Mouse (Mus musculus): ENCODE measurements around the gene Avpi1. TPM values are rescaled to one million over a fixed set of nuclear protein-coding genes. Genes with fewer than 3 reads are reported as not detected.
"Not testable (repeated sequence)": the region's sequence is repeated elsewhere in the genome, so short reads cannot be mapped to it uniquely, and the experiment has no call there.

Avpi1 gene
- total RNA-seq, 2 experiments from 2014 or later: 19.7 to 21.7 TPM

- DNase-seq (ENCODE audit: extremely low spot score in 1 of 2, low spot score in 1 of 2): no peak
Measured at GRCm38 (mm10) chr19:42118596-42118995, 10.3 kb downstream of the Avpi1 start.

- no peak for DNase-seq (ENCODE audit: extremely low spot score in 1 of 2, low spot score in 1 of 2)
Measured at GRCm38 (mm10) chr19:42118142-42118541, 10.7 kb downstream of the Avpi1 start.

DNA sequence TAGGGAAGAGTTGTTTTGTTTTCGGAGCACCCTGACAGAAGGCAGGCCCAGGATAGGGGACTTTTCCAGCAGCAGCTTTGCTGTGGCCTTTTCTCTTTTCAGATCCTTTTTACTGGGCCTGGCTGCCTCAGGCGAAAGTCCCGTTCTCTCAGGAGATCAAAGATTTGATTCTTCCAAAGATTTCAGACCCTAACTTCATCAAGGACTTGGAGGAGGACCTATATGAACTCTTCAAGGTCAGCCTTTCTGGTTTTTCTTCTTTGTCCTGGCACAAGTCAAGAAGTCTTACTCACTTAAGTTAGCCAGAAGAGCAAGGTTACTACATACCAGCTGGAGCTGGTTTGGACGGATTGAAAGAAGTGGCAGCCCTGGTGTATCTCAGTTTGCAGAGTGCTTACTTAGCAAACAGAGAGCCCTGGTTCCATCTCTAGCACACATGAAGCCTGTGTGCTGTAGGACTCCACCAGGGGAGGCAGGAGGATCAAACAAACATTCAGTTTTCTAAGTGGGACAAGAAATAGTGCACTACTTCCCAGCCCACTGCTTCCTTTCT is 13.0 kb downstream of the Avpi1 start:
- DNase-seq (ENCODE audit: extremely low spot score in 1 of 2, low spot score in 1 of 2): no peak

DNA sequence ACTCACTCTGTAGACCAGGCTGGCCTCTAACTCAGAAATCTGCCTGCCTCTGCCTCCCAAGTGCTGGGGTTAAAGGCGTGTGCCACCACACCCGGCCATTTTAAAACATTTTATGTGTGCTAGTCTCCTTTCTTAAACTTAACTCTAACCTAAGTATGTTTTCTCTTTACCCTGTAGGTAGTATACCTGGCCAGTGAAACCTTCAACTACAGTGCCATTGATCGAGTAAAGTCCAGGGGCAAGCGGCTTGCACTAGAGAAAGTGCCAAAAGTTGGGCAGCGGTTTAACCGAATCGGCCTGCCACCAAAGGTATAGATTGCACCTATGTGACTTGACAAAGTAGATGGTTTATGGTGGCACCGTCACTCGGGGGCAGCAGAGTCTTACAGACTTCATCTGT is 24.2 kb downstream of the Avpi1 start:
- no peak for DNase-seq (ENCODE audit: extremely low spot score in 1 of 2, low spot score in 1 of 2)

DNA sequence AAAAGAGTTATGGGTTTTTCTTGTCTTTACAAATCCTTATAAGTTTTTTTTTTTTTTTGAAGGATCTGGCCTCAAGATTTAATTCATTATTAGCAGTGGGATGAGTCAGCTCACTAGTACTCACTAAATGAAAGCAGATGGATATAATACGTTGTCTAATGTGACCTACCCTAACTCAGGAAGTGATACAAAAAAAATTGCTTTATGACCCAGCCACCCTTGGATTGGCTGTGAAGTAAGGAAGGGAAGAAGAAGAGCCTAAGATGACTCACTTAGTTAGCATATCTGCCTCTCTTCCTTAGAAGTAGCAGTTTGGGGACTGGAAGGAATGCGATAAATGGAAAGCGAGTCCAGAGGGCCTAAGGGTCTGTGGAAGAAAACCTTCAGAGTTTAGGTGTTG is 29.5 kb downstream of the Avpi1 start:
- no peak for DNase-seq (ENCODE audit: extremely low spot score in 1 of 2, low spot score in 1 of 2)

GRCm38 (mm10) chr19:42090637-42091141 is 38.2 kb downstream of the Avpi1 start:
- peak in 1 of 2 experiments; percentile 11 for DNase-seq (ENCODE audit: extremely low spot score in 1 of 2, low spot score in 1 of 2)

- DNase-seq (ENCODE audit: extremely low spot score in 1 of 2, low spot score in 1 of 2): peak; percentile 88 to 91
Measured at GRCm38 (mm10) chr19:42089748-42090595, 38.9 kb downstream of the Avpi1 start, which contains the start of gene Pi4k2a. Gene Pi4k2a (plus strand): TSS chr19:42090470.

DNA sequence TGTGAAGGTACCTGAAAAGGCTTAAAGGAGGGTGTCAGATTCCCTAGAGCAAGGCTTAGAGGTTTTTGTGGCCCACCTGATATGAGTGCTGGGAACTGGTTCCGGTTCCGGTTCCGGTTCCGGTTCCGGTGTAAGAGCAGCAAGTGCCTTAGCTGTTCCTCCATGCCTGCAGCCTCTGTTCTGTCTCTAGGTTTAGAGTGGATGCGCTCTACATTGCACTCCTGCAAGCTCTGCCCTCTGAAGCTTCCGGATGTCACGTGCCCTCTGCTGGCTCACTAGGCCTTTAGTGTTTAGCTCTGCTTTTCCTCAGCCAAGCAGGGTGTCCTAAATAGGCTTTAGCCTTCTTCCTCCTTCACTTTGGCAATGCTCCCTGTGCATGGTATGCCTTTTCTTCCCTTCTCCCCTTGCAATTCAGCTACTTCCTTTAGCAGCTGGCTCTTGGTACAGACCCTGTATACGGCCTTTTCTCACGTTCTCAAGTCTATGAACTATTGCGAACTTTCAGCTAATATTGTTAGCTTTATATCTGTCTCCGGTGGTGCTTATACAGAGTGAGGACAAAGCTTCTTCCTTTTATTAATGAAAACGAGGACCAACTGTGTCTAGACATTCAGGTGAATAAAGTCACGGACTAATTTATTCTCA is 39.6 kb downstream of the Avpi1 start:
- peak in 1 of 2 experiments; percentile 31 for DNase-seq (ENCODE audit: extremely low spot score in 1 of 2, low spot score in 1 of 2)

DNA sequence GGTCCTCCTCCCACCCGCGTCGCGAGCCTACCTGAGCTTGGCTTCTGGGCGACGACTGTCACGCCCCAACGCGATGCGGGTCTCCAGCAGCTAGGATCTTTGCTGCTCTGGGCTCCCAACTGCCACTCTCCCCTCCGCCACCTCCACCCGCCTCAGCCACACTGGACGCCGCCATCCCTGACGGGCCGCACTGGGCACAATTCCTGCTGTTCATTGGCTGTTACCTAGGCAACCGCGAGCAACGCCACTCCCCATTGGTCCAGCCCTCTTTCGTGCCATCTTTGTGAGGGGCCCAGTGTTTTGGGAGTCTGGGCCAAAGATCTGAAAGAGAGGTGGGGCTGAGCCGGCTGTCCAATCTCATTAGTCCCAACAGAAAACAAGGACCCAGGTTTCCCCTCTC is 42.7 kb downstream of the Avpi1 start, which contains the start of gene Morn4:
TSS of gene Morn4 (minus strand) at position 192 of the 400 bp plus-strand sequence.
- peak; percentile 84 to 86 for DNase-seq (ENCODE audit: extremely low spot score in 1 of 2, low spot score in 1 of 2)

- no peak for DNase-seq (ENCODE audit: extremely low spot score in 1 of 2, low spot score in 1 of 2)
Measured at GRCm38 (mm10) chr19:42085690-42086089, 43.2 kb downstream of the Avpi1 start.

DNA sequence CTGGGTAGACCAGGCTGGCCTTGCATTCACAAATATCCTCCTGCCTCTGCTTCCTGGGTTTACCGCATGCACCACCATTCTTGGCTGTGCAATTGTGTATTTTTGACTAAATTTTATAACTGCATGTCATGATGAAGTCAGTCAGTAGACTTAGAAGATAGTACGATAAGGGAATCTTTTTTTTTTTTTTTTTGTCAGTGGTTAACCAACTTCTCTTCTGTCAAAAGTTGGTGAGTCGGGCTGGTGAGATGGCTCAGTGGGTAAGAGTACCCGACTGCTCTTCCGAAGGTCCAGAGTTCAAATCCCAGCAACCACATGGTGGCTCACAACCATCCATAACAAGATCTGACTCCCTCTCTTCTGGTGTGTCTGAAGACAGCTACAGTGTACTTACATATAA is 47.2 kb downstream of the Avpi1 start:
- not testable (repeated sequence) for DNase-seq (ENCODE audit: extremely low spot score in 1 of 2, low spot score in 1 of 2)

DNA sequence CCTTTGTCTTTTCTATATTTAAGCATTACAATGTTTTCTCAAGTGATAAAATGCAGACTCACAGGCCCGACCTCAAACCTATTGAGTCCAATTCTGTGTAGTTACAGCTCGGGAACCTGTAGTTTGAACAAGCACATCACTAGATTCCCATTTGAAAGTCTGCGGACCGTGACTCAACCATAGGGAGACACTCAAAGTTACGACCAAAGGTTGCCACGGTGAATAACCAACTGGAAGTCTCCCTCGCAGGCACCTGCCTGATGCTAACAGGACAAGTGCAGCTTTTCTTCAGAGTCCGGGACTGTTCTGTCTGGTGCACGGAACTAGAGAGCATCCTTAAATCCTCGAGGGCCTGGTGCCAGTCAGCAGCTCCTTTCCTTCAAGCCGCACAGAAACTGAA is 48.4 kb downstream of the Avpi1 start:
- no peak for DNase-seq (ENCODE audit: extremely low spot score in 1 of 2, low spot score in 1 of 2)

GRCm38 (mm10) chr19:42079950-42080349 is 48.9 kb downstream of the Avpi1 start:
- DNase-seq (ENCODE audit: extremely low spot score in 1 of 2, low spot score in 1 of 2): no peak

DNA sequence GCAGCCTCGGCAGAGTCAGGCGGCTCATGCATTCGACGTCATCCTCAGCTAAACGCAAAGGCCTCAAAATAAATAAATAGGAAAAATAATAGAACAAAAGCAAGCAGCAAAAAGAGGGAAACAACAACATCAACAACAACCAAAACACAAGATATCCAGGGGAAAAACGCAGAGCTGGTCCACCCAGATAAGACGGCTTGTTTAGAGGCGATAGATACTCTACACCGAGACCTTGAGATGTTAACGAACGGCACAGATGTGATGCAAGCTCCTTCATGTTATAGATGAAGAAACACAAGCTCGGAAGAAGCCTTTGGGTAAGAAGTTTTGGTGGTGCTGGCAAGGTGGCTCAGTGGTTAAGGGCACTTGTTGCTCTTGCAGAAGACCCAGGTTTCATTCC is 49.9 kb downstream of the Avpi1 start:
- no peak for DNase-seq (ENCODE audit: extremely low spot score in 1 of 2, low spot score in 1 of 2)

DNA sequence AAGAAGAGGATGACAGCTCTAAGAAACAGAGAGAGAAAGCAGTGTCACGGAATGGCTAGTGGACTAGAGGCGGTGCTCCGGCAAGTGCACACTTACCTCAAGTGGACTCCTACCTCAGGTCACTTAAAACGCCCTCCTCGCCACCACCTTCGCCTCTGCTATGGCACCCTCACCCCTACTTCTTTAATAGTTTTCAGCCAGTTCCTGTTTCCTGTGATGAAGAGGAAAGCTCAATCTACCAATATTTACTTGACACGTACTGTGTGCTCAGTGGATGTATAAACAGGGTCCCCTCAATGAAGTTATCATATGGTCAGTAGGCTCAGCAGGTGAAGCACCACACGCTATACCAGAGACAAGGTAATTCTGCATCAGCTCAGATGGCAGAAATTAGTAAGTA is 50.3 kb downstream of the Avpi1 start:
- no peak for DNase-seq (ENCODE audit: extremely low spot score in 1 of 2, low spot score in 1 of 2)

- DNase-seq (ENCODE audit: extremely low spot score in 1 of 2, low spot score in 1 of 2): no peak
Measured at GRCm38 (mm10) chr19:42075992-42076391, 52.9 kb downstream of the Avpi1 start.

- no peak for DNase-seq (ENCODE audit: extremely low spot score in 1 of 2, low spot score in 1 of 2)
Measured at GRCm38 (mm10) chr19:42075051-42075450, 53.8 kb downstream of the Avpi1 start.

All from layer of hippocampus, postnatal 25 days (tissue).